Mouse (Mus musculus) thymus, postnatal 36 days (tissue): ENCODE measurements around the gene Trpc7.

Source experiments
- DNase-seq, 2 experiments: peaks; one replicate each; pipeline ENCODE4 v3.0.0; 2022; ENCODE audit warnings: mixed read lengths in 2 of 2

Gene Trpc7

GRCm38 (mm10) chr13:56790683-56791082 is 105.1 kb downstream of the Trpc7 start:
- no peak for DNase-seq

GRCm38 (mm10) chr13:56782621-56783020 is 113.2 kb downstream of the Trpc7 start:
- no peak for DNase-seq

- no peak for DNase-seq
Observed at GRCm38 (mm10) chr13:56781697-56782096, 114.1 kb downstream of the Trpc7 start.

GRCm38 (mm10) chr13:56780746-56781469 is 114.9 kb downstream of the Trpc7 start:
- DNase-seq = no peak

- no peak for DNase-seq
Observed at GRCm38 (mm10) chr13:56774304-56774703, 121.5 kb downstream of the Trpc7 start.

- DNase-seq = no peak
Observed at GRCm38 (mm10) chr13:56773262-56773870, 122.4 kb downstream of the Trpc7 start.

GRCm38 (mm10) chr13:56772592-56772991 is 123.2 kb downstream of the Trpc7 start:
- DNase-seq = no peak

GRCm38 (mm10) chr13:56770786-56771185 is 125.0 kb downstream of the Trpc7 start:
- no peak for DNase-seq

- DNase-seq = no peak
Observed at GRCm38 (mm10) chr13:56770136-56770578, 125.6 kb downstream of the Trpc7 start.

- DNase-seq = no peak
Observed at GRCm38 (mm10) chr13:56769431-56769830, 126.4 kb downstream of the Trpc7 start.

- DNase-seq = no peak
Observed at GRCm38 (mm10) chr13:56766211-56766610, 129.6 kb downstream of the Trpc7 start.

- DNase-seq = no peak
Observed at GRCm38 (mm10) chr13:56765284-56766032, 130.3 kb downstream of the Trpc7 start.

- DNase-seq = no peak
Observed at GRCm38 (mm10) chr13:56762446-56763229, 133.2 kb downstream of the Trpc7 start.

GRCm38 (mm10) chr13:56758492-56758891 is 137.3 kb downstream of the Trpc7 start:
- DNase-seq = peak; percentile 82 to 86

- no peak for DNase-seq
Observed at GRCm38 (mm10) chr13:56757201-56757600, 138.6 kb downstream of the Trpc7 start.

GRCm38 (mm10) chr13:56755871-56756270 is 139.9 kb downstream of the Trpc7 start:
- peak; percentile 69 to 74 for DNase-seq

GRCm38 (mm10) chr13:56753192-56753951 is 142.4 kb downstream of the Trpc7 start, which contains the start of gene Gm45623:
Gene Gm45623 (minus strand): TSS chr13:56753827.
- peak; percentile 43 to 55 for DNase-seq

- DNase-seq = no peak
Observed at GRCm38 (mm10) chr13:56752474-56753191, 143.2 kb downstream of the Trpc7 start.

- peak; percentile 42 to 50 for DNase-seq
Observed at GRCm38 (mm10) chr13:56751774-56752173, 144.0 kb downstream of the Trpc7 start.

- no peak for DNase-seq
Observed at GRCm38 (mm10) chr13:56749377-56749776, 146.4 kb downstream of the Trpc7 start.

GRCm38 (mm10) chr13:56747554-56747953 is 148.2 kb downstream of the Trpc7 start:
- no peak for DNase-seq
